Mouse (Mus musculus) thymus, postnatal 36 days (tissue): ENCODE measurements around the gene Polr2a.

Experiments
- DNase-seq, 2 experiments: peaks; one replicate each; pipeline ENCODE4 v3.0.0; 2022; ENCODE audit warnings: mixed read lengths in 2 of 2

The Polr2a gene

DNA sequence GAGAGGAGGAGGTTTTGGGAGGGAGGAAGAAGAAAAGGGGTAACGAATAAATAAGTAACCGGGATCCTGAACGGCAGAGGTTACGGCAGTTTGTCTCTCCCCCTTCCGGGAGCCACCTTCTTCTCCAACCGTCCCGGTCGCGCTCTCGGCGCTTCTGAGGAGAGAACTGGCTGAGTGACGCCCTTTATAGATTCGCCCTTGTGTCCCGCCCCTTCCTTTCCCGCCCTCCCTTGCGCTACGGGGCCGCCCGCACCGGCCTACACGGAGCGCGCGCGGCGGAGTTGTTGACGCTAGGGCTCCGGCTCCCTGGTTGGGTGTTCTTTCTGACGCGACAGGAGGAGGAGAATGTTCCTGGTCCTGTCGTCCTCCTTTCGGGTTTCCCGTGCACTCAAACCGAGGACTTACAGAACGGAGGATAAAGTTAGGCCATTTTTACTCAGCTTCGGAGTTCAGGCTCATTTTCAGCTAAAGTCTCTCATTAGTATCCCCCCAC lies at the start of gene Polr2a:
TSS of gene Polr2a (minus strand) at position 160 of the 493 bp plus-strand sequence.
- peak; percentile 97 for DNase-seq

GRCm38 (mm10) chr11:69807641-69808040 lies 49.2 kb upstream of the Polr2a start:
- DNase-seq, result no peak

DNA sequence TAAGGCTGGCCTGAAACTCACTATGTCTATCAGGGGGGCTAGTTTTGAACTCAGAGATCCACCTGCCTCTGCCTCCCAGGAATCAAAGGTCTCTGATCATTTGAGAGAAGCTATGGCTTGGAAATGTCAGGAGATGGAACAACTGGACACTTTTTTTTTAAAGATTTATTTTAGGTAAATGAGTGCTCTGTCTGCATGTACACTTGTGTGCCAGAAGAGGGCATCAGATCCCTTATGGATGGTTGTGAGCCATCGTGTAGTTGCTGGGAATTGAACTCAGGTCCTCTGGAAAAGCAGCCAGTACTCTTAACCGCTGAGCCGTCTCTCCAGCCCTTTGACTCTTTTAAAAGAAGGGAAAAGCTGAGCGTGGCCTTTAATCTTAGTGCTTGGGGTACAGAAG lies 47.9 kb upstream of the Polr2a start:
- DNase-seq, result no peak

DNA sequence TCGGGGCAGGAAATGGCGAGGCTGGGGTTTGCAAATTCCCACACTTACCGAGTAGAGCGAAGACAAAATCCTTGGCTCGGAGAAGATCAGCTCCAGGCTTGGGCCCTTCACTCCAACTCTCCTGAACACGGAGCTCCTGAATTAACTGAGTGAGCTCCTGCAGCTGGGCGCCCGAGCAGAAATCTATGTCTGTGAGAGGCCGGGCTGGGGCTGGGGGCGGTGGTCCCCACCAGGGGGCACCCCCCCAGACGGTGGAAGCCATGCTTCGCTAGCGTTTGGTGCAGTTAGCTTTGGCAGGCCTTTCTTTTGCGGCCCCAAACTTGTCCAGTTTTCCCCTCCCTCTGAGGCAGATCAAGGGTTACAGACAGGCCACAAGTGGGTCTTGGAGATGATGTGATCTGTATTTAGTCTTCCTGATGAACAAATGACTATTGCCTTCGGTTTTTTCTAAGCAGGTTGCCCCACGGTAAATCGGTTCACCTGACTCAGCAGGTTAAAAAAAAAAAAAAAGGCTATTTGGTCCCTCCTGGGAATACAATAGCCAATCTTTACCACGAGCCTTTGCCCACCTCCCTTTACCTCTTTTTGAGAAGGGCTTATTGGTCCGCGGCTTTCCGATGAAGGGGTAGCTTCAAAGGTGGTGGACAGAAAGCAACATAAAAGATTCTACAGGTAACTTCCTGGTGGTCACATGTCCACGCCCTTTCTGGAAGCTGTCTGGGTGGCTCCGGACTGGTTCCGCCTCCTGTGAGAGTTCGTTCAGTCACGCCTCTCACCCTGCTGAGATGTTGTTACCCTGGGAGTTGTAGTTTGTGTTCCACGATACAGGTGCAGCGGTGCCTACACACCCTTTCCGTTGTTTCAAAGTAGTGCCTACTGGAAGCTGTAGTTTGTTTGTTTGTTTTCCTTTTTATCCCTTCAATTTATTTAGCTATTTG lies 46.8 kb upstream of the Polr2a start, which contains the start of gene Tmem102:
TSS of gene Tmem102 (minus strand) at position 653 of the 938 bp plus-strand sequence.
- DNase-seq, result no peak

DNA sequence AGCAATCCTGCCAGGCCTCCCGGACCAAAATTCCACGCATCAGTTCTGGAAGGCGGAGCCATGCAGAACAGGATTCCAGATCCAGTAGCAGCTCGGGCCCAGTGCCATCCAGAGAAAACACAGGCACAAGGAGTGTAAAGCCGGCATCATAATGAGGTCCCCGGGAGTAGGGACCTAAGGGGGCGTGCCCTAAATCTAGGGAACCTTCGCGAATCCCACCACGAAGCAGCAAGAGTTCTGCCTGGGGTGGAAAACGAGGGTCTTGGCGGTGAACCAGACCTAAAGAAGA lies 46.2 kb upstream of the Polr2a start:
- no peak for DNase-seq

- peak; percentile 80 to 84 for DNase-seq
Measured at GRCm38 (mm10) chr11:69803786-69804651, 45.6 kb upstream of the Polr2a start.

GRCm38 (mm10) chr11:69803328-69803727 lies 44.9 kb upstream of the Polr2a start:
- no peak for DNase-seq

DNA sequence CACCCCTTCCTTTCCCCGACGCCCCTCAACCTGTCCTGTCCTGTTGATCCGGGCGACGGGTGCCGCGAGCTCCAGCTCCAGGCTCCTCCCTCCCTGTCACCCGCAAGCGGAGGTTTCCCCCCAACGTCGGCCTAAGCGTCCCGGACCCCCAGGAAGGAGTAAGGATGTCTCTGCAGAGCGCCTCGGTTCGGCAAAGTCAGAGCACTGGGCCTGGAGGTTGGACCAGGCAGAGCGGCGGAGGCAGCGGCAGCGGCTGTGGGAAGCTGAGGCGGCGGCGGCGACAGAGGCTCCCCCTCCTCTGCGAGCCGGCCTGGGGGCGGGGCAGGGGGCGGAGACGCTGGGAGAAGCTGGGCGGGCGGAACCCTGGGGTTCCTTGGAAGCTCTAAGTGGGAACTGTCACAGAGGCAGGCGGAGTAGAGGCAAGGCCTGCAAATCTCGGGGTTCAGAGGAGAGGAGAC lies 44.2 kb upstream of the Polr2a start:
- DNase-seq, result peak; percentile 81 to 83

DNA sequence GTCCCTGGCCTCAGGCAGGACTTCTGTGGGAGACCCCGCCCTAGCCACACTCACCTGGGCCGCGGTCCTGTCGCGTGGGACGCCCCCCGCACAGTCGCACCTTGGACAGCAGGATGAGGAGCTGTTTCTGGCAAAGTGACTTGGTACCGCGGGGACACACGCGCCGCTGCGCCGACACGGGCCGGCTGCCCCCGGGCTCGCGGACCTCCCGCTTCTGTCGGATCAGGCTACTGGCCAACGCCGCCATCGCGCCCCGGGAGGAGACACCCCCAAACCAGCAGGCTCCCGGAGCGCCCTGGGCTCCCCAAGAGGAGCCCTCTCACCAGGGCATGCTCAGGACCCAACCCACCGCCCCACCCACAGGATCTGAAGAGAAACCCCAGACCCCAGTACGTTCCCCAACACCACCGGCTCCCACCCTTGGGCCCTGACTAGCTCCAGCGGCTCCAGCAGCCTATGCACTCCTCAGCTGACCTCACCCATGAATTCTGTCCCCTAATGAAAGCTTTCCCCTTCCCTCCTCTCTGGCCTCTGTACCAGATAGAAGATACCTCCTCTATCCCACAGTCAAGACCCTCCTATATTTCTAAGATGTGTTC lies 43.0 kb upstream of the Polr2a start, which contains the start of gene Fgf11:
TSS of gene Fgf11 (minus strand) at position 479 of the 599 bp plus-strand sequence.
- no peak for DNase-seq

- no peak for DNase-seq
Measured at GRCm38 (mm10) chr11:69800392-69801197, 42.2 kb upstream of the Polr2a start.

- DNase-seq, result no peak
Measured at GRCm38 (mm10) chr11:69800138-69800391, 41.6 kb upstream of the Polr2a start.

- DNase-seq, result no peak
Measured at GRCm38 (mm10) chr11:69799394-69800137, 41.1 kb upstream of the Polr2a start.

GRCm38 (mm10) chr11:69797924-69798323 lies 39.5 kb upstream of the Polr2a start:
- no peak for DNase-seq

DNA sequence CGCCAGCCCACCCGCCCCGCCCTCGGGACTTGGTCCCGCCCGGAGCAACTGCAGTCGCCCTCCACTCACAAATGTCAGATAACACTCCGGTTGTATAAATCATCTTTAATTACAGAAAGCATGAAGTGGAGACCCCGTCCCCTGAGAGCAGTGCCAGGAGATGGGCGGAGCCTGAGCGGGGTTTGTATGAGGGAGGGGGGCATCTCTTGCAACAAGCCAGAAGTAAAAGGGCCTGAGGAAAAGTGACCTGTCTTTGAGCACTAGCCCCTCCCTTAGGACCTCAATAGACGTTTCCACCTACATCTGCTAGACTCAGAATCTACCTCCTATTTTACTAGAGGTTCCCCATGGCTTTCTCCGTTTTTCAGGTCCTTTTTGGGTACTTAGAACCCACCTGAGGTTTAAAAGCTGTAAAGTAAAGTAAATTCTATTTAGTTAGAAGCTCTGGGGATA lies 37.6 kb upstream of the Polr2a start:
- DNase-seq, result no peak

DNA sequence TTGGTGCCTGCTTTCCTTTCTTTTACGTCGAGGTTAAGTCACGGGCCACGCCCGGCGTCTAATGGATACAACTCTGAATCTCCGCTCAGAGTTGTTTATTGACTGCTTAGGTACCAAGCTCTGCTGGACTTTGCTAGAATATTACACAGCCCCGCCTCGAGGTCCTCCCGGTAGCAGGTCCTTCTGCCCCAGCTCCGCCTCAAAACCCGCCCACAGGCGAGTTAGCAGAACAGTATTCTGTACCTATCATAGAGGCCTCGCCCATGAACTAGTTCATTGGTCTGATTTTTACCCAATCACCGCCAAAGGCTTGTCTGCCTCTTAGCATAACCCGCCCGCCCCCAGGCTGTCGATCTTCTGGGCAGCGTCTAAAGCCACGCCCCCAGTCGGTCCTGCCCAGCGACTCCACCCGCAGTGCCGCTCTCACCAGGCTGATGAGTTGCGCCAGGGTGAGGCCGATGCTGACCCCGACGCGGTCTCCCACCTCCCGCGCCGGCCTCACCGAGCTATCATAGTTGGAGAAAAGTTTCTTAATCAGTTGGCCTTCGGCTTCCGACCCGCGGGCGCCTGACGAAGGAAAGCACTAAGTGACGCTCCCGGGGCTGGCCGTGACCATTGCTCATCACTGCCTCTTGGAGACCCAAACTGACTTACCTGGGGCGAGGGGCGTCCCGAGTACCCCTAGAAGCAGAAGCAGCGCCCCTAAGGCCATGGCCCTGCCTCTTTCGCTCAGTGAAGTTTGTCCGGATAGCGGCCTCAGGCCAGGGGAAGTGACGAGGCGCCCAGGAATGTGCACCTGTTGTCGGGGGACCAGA lies 36.9 kb upstream of the Polr2a start, which contains the start of gene Chrnb1:
TSS of gene Chrnb1 (minus strand) at position 776 of the 815 bp plus-strand sequence.
- peak; percentile 89 to 95 for DNase-seq

- DNase-seq, result no peak
Measured at GRCm38 (mm10) chr11:69793429-69793828, 35.0 kb upstream of the Polr2a start.

- no peak for DNase-seq
Measured at GRCm38 (mm10) chr11:69791420-69791819, 33.0 kb upstream of the Polr2a start.

DNA sequence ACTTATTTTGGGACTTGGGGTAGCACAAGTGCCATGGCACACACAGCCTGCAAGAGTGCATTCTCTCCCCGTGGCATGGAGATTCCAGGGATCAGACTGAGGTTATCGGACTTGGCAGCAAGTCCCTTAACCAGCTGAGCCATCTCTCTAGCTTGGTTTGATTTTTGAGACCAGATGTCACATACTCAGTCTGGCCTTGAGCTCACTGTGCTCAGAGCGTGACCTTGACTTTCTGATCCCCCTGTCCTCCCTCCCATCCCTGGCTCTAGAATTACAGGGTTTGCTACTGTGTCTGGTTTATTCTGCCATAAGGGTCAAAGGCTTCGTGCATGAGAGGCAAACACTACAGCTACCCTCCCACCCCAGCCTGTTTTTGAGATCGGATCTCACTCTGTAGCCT lies 31.0 kb upstream of the Polr2a start:
- DNase-seq, result no peak

DNA sequence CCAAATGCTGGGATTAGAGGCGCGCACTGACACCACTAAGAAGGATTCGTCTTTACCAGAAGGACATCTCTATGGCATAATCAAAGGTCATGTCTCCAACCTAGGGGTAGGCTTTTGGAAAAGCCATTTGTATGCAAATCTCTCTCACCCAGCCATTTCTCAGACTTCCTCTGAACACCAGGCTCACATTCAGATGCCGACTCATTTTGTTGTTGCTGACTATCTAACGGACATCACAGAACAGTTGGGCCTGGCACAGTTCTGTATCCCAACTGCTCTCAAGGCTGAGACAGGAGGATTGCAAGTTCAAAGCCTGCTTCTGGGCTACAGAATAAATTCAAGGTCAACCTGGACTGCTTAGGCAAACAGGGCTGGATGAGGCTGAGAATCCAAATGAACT lies 28.9 kb upstream of the Polr2a start:
- DNase-seq, result no peak

- no peak for DNase-seq
Measured at GRCm38 (mm10) chr11:69784793-69785272, 26.4 kb upstream of the Polr2a start.
